Mouse (Mus musculus) NIH3T3 (cell line): Measurements from ENCODE around the gene Lmntd1.

ENCODE experiments used
- DNase-seq: peaks from one replicate; pipeline ENCODE4 v3.0.0-alpha.2; 2012; ENCODE audit warnings: low read depth

Lmntd1 gene

DNA sequence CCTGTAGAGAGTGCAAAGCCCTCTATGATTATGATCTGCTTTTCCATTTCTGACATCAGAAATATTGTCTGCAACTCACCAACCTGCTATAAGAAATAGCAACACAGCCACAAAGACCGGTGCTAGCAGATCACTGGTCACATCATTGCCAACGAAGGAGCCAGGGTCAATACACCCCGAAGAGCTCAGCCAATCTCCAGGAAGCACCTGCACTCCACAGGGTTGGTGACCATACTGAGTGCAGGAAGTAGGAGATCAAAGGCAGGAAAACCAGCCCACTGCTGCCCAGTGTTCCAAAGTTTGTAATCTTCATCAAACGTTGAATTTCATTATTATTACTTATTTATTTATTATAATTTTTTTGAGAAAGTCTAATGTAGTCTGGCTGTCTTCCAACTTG is 9.5 kb downstream of the Lmntd1 start:
- no peak for DNase-seq

DNA sequence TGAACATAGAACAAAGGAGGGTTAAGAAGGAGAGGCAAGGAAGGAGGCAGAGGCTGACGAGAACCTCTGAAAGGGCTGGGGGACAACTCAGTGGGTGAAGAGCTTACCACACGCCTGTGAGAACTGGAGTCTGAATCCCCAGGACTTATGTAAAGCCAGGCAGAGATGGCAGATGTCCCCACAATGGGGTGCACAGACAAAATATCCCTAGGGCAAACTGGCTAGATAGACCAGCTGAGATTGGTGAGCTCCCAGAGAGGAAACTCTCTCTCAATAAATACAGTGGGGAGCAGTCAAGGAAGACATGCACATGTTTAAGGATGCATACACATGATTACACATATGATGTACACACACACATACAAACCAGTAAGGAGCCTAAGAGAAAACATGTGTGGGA is 10.0 kb downstream of the Lmntd1 start:
- no peak for DNase-seq

DNA sequence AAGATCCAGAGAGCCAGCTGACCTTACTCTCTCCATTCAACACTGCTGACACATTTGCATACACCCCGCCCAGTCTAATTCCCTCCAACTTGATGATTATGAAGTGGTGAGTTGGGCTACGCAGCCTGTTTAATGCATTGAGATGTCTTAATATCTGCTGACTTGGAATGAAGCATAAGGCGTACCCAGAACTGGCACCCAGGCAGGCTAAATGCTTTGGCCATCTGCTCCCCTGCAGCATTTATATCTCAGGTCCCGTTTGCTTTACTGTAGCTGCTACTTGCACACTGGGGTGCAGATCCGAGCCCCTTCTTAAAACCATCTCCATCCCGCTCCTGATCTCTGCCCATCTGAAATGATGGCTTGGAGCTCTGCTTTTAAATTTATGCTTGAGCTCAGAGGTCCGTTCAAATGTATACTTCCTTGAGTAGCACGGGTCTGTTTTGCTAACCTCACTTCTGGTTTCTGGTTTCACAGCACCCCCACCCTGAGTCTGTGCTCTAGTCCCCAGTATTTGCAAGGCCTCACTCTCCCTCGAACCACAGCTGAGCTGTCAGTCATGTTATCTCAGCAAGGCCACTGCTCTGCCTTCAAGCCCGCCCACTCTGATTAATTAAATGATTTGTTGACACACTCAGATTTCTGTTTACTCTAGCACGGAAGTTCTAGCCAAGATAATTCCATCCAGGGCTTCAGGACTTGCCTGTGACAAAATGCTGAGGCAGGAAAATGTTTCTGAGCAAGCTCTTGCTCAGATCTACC is 15.1 kb downstream of the Lmntd1 start:
- DNase-seq: no peak

DNA sequence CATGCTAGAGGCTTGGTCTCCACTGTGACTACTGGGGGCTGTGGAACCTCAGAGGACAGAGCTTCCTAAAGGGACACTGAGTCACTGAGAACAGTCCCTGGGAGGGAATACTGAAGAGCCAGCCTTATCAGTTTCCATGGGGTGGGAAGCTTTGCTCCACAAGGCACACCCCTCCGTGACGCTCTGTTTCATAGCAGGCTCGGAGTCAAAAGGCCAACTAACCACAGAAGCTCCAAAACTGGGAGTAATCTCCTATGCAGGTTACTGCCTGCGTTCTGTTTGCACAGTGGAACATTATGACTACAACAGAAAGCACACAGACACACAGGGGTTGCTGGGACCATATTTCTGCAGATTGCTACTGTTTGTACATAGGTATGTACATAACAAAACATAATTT is 18.2 kb downstream of the Lmntd1 start:
- peak; percentile 50 for DNase-seq

DNA sequence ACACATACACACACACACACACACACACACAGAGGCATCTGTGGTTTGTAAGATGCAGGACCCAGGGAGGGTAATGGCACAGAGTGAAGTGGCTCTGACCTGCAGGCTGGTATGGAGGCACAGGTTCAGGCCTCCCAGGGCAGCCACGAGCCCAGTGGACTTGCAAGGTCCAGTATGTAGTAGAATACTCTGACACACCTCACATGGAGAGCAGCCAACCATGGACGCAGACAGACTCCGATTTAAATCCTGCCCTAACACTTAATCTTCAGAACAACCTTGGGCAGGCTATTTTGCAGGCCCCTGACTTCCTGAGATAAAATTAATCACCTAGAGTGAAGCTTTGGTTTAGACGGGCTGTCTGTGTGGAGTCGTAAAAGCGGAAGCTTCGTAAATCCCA is 20.1 kb downstream of the Lmntd1 start:
- no peak for DNase-seq

DNA sequence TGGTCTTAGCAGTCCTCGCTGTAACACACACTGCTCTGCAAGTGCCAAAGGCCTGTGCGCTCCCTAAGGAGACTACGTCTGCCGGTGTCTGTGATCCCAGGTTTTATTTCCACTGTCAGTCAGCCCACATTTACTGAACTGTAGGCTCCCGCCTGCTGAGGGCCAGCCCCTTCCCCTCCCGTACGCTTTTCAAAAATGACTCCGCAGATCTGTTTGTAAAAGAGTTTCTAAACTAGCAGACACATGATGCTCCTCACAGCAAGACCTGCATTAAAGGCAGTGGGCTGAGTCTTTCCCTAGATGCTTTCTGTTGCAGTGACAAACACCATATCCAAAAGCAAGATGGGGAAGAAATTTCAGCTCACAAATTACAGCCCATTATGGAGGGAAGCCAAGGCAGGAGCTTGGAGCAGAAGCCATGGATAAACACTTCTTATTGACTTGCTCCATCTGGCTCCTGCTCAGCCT is 21.6 kb downstream of the Lmntd1 start:
- no peak for DNase-seq

DNA sequence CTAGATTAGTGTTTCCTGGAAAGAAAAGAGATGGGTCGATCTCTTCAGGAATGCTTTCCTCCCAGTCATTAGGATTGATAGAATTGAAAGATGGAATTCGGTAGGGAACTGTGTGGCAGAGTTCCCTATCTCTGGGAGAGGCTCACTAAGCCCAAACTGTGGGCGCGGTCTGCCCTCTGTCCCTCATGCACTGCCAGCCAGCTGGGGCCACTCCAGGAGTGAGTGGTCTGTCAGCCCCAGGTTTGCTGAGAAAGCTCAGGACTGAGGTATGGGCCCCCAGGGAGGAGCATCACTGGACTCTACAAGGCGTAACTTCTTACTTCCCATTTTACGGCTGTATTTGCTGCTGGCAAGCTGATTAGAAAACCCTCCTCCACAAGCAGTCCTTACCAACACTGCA is 22.1 kb downstream of the Lmntd1 start:
- DNase-seq: no peak

DNA sequence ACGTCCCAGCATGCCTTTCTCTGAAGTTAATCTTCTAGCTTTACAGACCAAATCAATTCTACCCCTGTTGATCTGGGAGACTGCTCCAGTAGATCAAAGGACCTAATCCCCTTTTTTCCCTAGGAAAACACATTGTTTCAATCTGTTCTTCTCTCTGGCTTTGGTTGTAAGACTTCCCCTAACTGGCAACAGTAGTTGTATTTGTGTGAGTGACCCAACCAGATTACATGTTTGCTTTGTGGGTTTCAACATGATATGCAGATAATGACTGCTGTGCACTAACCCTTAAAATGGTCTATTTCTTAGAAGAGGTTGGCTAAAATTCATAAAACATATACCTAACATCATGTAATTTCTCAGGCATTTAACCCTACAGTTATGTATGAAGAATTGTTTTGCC is 22.5 kb downstream of the Lmntd1 start:
- DNase-seq: no peak

DNA sequence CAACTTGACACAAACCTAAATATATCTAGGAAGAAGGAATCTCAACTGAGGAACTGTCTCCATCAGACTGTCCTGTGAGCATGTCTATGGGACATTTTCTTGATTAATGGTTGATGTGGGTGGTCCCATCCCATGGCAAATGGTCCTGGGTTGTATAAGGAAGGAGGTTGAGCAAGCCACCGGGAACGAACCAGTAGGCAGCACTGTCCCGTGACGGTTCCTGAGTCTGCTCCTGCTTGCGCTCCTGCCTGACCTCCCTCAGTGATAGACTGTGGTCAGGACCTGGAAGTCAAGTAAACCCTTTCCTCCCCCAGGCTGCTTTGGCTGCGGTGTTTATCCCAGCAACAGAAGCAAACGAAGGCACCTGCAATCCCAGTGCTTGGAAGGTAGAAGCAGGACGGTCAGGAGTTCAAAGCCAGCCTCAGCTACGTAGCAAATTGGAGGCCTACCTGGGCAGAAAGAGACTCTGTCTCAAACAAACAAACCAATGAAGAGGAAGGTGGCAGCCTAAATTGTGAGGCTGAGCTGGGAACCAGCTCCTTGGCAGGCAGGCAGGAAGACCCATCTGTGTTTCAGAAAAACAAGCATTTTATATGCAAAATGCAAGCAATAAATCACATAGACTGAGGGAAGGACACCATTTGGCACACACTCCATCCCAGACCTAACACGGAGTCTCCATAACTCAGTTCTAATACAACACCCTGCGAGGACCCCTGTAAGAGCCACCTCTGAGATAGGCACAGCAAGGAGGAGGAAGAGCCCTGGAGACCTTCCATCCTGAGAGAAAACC is 23.4 kb downstream of the Lmntd1 start:
- DNase-seq: no peak

DNA sequence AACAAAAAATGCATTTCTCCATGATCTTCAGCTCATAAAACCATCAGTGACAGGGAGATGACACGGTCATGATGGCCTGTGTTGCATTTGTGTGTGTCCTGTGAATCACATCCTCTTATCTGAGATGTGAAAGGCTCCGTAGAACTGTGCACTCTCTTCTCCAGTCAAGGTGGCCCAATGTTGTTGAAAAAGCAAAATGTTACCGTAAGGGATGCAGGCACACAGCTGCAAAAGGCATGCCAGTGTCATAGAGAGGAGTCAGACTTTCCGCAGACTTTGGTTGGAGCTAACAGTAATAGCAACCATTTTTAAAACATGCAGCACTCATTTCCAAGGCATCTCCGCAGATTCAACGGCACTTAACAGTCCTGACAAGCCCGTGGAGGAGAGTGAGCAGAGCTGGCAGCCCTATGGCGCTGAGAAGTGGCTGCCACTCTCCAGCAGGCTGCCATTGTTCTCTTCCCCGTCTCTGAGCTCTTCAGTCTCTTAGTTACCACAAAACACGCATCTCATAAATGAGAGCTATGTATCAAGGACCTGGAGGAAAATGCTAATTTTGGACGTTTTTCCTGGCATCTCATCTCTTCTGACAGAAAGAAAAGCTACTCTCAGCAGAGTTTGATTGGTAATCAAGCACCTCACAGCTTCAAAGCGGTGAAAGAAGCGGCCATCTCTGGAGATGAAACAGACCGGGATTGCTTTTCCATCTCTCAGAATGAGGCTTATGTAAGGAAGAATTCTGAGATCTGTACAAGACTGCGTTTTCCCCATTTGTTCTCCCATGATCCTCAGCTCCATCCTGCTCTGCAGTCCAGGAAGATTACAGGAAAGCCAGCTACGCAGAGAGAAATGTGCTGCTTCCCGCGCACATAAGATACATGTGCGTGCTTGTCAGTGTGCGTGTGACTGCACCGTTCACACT is 28.8 kb downstream of the Lmntd1 start:
- DNase-seq: no peak

DNA sequence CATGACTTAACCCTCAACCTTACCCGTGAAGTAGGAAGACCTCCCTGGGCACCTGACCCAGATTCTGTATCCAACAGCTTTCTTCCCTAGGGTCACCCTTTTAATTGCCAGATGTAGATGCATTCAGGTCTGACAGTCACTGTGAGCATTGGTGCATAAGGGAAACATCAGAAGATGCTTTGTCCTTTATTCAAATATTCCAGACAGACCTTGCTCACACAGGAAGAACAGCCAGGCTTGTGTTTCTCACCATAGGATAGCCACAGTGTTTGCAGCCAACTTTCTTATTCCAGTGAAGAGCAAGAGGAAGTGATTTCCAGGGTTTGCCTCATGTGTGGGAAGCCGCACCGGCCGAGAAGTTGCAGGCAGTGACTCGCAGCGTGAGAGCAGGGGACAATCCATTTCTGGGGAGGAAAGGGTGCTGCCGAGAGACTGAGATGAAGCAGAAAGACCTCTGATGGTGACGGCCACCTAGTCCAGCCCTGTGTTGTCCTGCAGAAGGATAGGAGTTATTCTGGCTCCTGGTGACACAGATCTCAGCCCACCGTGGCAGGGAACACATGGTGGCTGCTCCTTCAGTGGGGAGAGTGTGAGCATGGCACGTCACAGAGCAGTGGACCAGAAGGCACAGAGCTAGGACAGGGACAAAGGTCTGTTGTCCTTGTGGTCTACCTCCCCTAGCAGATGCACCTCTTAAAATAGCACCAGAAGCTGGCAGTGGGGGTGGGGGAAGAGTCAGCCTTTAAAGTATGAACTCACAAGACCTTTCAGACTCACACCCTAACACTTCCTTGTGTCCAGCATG is 32.6 kb downstream of the Lmntd1 start:
- no peak for DNase-seq

DNA sequence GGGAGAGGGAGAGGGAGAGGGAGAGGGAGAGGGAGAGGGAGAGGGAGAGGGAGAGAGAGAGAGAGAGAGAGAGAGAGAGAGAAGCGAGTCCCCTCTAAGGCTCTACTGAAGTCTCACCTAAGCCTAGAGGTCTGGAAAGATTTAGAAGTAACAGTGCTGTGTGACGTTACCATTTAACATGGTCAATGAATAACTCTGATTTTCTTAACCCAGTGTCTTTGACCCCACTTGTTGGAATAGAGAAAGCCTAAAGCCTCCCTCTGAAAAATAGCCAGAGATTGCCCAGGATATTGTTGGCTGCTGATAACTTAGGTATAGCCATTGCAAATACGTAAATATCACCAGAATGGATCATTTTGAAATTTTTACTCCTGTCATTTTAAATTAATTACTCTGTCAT is 34.4 kb downstream of the Lmntd1 start:
- DNase-seq: no peak

DNA sequence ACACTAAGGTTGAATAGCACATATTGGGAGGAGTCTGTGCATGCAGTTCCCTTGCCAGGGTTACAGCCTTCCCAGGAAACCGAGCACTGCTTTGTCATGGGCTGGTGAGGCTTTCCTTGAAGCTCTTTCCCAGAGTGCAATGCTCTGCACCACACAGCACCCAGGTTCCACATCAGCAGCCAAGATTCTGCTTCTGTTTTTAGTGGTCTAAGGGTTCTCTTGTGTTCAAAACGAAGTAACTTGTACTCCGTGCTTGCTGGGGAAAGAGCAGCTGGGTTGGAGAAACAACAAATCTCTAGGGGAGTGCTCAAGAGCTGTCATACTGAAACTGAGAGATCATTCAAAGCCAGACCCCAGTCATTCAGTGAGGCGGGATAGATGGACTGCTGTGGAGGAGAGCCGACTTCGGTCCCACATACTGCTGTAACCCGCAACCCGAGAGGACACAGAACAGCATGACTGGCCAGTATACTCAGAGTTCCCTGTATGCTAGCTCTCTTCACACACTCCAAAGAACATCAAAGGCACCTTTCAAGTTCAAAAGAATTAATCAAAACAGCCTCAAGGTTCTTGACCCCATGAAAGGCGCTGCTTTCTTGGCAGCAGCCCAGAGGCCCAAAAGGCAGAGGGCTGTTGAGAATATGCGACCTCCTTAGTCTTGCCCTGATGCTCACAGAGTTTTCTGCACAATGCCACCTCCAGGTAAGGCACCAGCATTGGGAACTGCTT is 35.5 kb downstream of the Lmntd1 start:
- no peak for DNase-seq

DNA sequence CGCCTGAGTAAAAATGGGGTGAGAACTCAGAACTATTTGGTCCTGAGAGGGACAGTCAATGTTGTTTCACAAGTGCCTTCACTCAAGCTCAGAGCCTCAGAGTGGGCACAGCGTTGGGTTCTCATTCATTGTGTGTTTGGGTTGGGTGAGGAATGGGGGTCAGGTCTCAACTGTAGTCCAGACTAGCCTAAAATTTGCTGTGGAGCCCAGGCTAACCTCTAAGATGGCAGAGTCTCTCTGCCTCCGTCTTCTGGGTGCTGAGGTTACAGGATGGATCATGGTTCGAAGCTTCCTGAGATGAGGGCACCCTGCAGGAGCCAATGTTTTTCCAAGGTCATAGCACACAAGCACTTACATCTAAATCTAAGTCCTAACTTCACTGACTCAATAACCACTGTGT is 37.4 kb downstream of the Lmntd1 start:
- DNase-seq: no peak

DNA sequence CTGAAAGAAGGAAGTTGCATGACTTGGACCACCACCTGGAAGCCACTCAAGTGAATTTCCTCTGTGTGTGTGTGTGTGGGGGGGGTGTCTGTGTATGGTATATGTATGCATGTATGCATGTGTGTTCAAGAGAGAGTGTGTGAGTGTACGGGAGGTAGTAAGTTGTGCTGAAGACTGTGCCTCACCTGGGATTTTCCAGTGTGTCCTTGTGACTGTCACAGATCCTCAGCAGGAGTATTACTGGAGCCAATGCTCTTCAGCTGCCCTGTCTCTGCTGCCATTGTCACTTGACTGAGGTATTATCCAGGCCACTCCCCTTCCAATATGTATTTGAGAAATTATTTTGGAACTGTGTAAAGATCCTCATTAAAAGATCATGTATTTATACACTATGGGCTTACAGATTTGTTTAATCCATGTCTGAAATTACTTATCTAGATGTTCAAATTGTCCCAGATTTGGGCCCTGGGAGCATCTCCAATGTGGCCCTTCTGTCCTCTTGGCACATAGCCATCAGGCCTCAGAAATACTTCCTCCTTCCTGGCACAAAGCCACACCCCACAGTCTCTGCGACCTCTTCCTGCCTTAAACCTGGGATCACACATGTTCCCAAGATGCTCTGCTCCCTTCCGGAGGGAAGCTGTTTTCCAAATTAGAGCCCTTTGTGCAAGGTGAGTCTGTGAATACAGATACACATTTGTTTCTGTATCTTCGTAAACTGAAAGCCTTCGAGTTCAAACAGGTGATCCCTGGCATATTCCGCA is 40.7 kb downstream of the Lmntd1 start:
- no peak for DNase-seq

DNA sequence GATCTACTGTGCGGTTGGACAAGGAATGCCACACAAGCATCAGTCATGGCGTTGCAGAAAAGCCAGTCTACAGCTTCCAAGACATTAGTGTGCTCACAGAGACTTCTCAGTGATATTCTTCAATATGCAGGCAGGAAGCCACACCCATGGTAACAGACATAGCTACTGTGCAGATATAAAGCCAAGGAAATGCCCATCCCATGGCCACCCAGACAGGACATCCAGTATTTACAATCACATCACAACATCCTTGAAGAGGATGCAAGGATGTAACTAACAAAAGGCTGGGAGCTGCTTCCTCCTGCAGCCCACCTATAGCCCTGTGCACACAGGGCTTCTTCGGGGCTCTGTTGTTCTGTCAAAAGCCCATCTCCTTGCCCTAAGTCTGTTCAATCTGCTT is 45.4 kb downstream of the Lmntd1 start:
- DNase-seq: no peak

DNA sequence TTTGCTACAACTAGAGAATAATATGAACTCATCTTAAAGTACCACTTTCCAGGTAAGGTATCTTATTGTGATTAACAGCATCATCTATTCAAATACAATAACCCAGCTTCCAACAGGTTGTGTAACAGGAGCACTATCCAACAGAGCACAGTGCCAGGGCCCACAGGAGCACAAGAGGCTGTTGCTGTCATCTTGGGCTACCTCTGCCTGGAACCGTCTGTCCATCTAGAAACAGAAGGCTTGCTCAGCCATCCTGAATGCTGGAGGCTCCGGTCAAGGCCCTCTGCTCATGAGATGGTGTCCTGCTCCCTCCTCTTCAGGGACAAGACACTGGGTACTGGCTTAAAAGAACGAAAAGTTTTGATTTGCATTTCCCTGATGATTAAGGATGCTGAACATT is 46.3 kb downstream of the Lmntd1 start:
- DNase-seq: no peak

DNA sequence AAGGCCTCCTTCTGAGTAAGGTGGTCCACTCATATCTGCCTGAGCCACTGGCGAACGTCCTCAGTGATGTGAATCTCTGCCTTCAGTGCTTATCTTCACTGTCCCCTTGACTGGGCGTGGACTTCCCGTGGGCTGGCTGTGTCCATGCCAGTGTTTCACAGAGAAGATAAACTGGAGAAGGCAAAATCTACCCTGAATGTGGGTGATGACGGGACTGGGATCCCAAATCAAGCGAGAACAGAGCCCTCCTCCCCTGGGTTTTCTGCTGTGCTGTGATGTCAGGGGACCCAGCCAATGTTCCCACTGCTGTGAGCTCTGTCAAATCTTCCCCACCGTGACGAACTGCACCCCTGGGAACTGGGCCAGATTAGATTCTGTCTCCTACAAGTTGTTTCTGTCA is 46.8 kb downstream of the Lmntd1 start:
- no peak for DNase-seq

DNA sequence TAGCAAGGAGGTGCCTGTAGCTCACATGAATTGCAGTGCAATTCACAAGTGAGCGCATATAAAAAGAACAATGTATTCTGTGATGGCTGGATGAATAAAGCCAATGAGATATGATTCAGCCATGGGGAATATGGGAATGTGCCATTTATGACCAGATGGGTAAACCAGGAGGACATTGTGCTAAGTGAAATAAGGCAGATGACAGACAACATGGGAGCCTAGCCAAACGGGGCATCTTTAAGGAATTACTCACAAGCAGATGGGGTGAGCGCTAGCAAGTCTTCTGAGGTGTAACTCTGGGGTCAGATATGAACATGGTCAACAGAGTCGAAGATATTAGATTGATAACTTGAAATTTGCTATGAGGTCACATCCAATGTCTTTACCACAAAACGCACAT is 48.5 kb downstream of the Lmntd1 start:
- DNase-seq: peak; percentile 50

DNA sequence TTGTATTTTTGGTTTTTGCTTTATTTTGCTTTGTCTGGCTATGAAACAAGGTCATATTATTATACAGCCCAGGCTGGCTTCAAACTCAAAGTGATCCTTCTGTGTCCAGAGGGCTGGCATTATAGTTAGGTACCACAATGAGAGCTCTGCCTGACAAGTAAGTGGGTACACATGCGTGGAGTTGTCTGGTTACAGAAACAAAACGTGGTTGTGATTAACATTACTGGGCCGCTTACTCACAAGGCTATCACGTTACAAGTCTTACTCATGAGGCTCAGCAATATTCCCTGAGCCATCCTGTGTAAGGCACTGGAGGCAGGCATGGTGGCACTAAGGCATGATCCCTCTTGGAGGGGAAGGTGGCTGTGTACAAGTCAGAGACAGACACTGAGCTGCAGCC is 49.4 kb downstream of the Lmntd1 start:
- DNase-seq: peak; percentile 91
